Mouse (Mus musculus) thymus, adult 18-20 months (tissue): ENCODE results near the gene Fkrp.

Source experiments
- DNase-seq, 2 experiments: peaks; one replicate each; pipeline ENCODE4 v3.0.0; 2022; ENCODE audit warnings: mixed read lengths in 2 of 2

Fkrp gene

GRCm38 (mm10) chr7:16785541-16786083 is 30.9 kb downstream of the Fkrp start:
- DNase-seq, result no peak

- no peak for DNase-seq
These were observed 32.0 kb downstream of the Fkrp start for GRCm38 (mm10) chr7:16784498-16784976.

- peak in 1 of 2 experiments; percentile 28 for DNase-seq
These were observed 32.6 kb downstream of the Fkrp start for GRCm38 (mm10) chr7:16783758-16784415.

GRCm38 (mm10) chr7:16783224-16783688 is 33.3 kb downstream of the Fkrp start:
- peak in 1 of 2 experiments; percentile 48 for DNase-seq

- no peak for DNase-seq
These were observed 33.9 kb downstream of the Fkrp start for GRCm38 (mm10) chr7:16782555-16783125.

GRCm38 (mm10) chr7:16781816-16782554 is 34.5 kb downstream of the Fkrp start:
- peak in 1 of 2 experiments; percentile 38 for DNase-seq

- DNase-seq, result no peak
These were observed 35.0 kb downstream of the Fkrp start for GRCm38 (mm10) chr7:16781555-16781815.

GRCm38 (mm10) chr7:16780825-16781554 is 35.5 kb downstream of the Fkrp start, which contains the start of gene Slc1a5:
Gene Slc1a5, plus strand, starts transcription at chr7:16781340.
- peak; percentile 93 to 97 for DNase-seq

- no peak for DNase-seq
These were observed 36.5 kb downstream of the Fkrp start for GRCm38 (mm10) chr7:16780076-16780475.

GRCm38 (mm10) chr7:16775888-16776287 is 40.6 kb downstream of the Fkrp start:
- no peak for DNase-seq

GRCm38 (mm10) chr7:16766443-16766842 is 50.1 kb downstream of the Fkrp start:
- DNase-seq, result peak; percentile 56 to 77

- DNase-seq, result no peak
These were observed 52.9 kb downstream of the Fkrp start for GRCm38 (mm10) chr7:16763463-16764218.

- DNase-seq, result no peak
These were observed 54.9 kb downstream of the Fkrp start for GRCm38 (mm10) chr7:16761630-16762029.

- no peak for DNase-seq
These were observed 55.5 kb downstream of the Fkrp start for GRCm38 (mm10) chr7:16761005-16761481.

- DNase-seq, result peak in 1 of 2 experiments; percentile 30
These were observed 56.2 kb downstream of the Fkrp start for GRCm38 (mm10) chr7:16760292-16760691.
